Mouse (Mus musculus) lung, embryonic 14.5 days (tissue): Measurements from ENCODE around the gene Dmap1. TPM values are rescaled to one million over a fixed set of nuclear protein-coding genes. Genes with fewer than 3 reads are reported as not detected.

Source experiments
- ATAC-seq: fragments of 200-750 bp; cut with Nextera tagmentation; 2 replicates; pipeline ENCODE4 v1.8.0; 2017; ENCODE audit warnings: mild to moderate bottlenecking, moderate TSS enrichment, moderate library complexity; ENCODE audit not compliant: insufficient read depth
- DNase-seq: peaks from one replicate; pipeline ENCODE4 v3.0.0-alpha.2; 2015
- H3K27ac ChIP-seq: fragments of 300-500 bp; sonication (generic); 2 replicates; pipeline ENCODE4 v1.5.1; 2014; ENCODE audit warnings: low read depth, mild to moderate bottlenecking, moderate library complexity
- H3K27me3 ChIP-seq: fragments of 300-500 bp; sonication (generic); 2 replicates; pipeline ENCODE4 v1.6.1; 2014; ENCODE audit warnings: low read length, control low read depth; ENCODE audit not compliant: insufficient read depth
- H3K36me3 ChIP-seq: fragments of 300-500 bp; sonication (generic); 2 replicates; pipeline ENCODE4 v1.6.1; 2014; ENCODE audit warnings: control low read depth; ENCODE audit not compliant: insufficient read depth
- H3K4me1 ChIP-seq: fragments of 300-500 bp; sonication (generic); 2 replicates; pipeline ENCODE4 v1.6.1; 2014; ENCODE audit warnings: antibody characterized with exemption, control low read depth; ENCODE audit not compliant: insufficient read depth
- H3K4me2 ChIP-seq: fragments of 300-500 bp; sonication (generic); 2 replicates; pipeline ENCODE4 v1.6.1; 2014; ENCODE audit warnings: mild to moderate bottlenecking
- H3K4me3 ChIP-seq: fragments of 300-500 bp; sonication (generic); 2 replicates; pipeline ENCODE4 v1.5.1; 2014; ENCODE audit warnings: low read depth, low read length
- H3K9ac ChIP-seq: fragments of 300-500 bp; sonication (generic); 2 replicates; pipeline ENCODE4 v1.6.1; 2014
- H3K9me3 ChIP-seq: fragments of 300-500 bp; sonication (generic); 2 replicates; pipeline ENCODE4 v1.6.1; 2016; ENCODE audit warnings: low read depth, low read length, control low read depth
- CTCF ChIP-seq: IDR thresholded peaks from 2 replicates; pipeline ENCODE4 v1.5.1; 2016; ENCODE audit warnings: antibody characterized with exemption, low read depth
- WGBS: fragments of 180-500 bp; shearing (Covaris S2); extraction: QIAGEN DNeasy Blood & Tissue Kit; methylation state at CpG from one replicate; pipeline ENCODE4 v1.1.7; 2014; 5-methylcytosine and 5-hydroxymethylcytosine counted together
- polyA plus RNA-seq: library from polyadenylated mRNA; unstranded; fragments of >200 nt; fragmentation: Nextera tagmentation; extraction: Ambion mirVana; gene quantifications from 2 replicates; pipeline ENCODE4 v1.2.1, GENCODE M21; 2014

Gene Dmap1
- polyA plus RNA-seq, 1 experiment from 2014 or later = 65.4 TPM

DNA sequence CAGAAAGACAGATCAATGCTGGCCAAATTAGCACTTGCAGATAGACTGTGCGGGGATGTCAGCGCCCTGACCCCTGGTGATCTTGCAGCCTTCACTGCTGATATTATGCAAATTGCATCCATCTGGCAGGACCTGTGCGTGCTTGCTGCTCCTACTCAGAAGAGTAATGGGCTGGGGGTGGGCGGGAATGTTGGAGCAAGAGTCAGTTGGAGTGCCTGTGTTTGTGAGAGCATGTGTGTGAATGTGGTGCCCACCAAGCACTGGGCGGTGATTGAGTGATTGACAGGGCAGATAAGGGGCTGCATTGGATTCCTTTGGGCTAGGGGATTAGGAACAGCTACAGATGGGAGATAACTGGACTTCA is 26.6 kb downstream of the Dmap1 start:
- peaks cover 11% of the 10 kb centered on the region for H3K36me3 ChIP-seq
- H3K27ac ChIP-seq = no peak overlapping the region
- no peak overlapping the region for H3K9ac ChIP-seq
- no peak overlapping the region for H3K4me2 ChIP-seq
- DNase-seq = no peak
- ATAC-seq = no peak
- H3K4me3 ChIP-seq = no peak overlapping the region
- no peaks in the 10 kb centered on the region for H3K4me1 ChIP-seq
- H3K27me3 ChIP-seq = no peaks in the 10 kb centered on the region
- H3K9me3 ChIP-seq = no peaks in the 10 kb centered on the region
- 46% methylated on average over 5 of the region's 5 CpGs for WGBS
- TF ChIP-seq CTCF = no peak

DNA sequence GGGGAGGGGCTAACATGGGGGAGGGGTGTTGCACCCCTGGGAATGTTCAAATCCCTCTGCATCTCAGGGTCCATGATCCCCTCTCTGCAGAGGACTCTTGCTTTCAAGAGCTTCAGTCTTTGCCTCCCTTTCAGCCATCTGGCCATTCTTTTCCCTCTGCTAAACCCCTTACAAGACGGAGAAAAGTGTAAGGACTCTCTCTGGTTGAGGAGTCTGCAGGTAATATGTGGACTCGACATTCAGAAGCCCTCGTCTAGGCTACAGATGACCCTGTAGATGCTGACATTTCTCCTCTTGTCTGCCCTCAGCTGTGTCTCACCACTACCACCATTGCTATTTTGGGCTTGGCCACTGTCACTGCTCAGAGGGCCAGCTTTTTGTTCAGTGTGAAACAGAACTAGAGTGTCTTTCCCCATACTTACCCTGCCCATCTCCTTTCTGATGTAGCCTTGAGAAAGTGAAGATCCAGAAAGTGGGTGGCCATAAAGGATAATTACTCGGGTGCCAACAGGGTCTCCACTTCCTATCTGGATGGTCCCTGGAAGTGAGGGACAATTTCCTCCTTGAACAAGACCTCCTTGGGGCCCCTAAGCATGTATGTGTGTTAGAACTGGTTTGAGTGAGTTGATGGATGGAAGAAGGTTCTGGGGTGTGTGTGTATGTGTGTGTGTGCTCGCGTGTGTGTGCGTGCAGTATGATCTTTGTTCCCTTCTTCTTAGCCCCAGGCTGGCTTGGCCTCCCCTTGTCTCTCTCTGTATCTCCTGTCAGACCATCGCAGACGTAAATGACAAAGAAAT is 27.2 kb downstream of the Dmap1 start:
- WGBS = 52% methylated on average over 9 of the region's 9 CpGs
- no peak for TF ChIP-seq CTCF
- Histone ChIP-seq H3K36me3 (peaks cover 16% of the 10 kb centered on the region), H3K9me3 (no peaks in the 10 kb centered on the region), H3K27me3 (no peaks in the 10 kb centered on the region), H3K4me3 (no peak overlapping the region), H3K27ac (no peak overlapping the region), H3K4me1 (no peaks in the 10 kb centered on the region), H3K4me2 (no peak overlapping the region), H3K9ac (no peak overlapping the region)
- ATAC-seq (no peak), DNase-seq (no peak)

- Histone ChIP-seq H3K4me1 (no peaks in the 10 kb centered on the region), H3K4me3 (no peak overlapping the region), H3K9ac (no peak overlapping the region), H3K27ac (no peak overlapping the region), H3K27me3 (no peaks in the 10 kb centered on the region), H3K36me3 (peaks cover 13% of the 10 kb centered on the region), H3K4me2 (no peak overlapping the region), H3K9me3 (no peaks in the 10 kb centered on the region)
- 33% methylated on average over 10 of the region's 10 CpGs for WGBS
- DNase-seq = no peak
- no peak for ATAC-seq
- no peak for TF ChIP-seq CTCF
These were observed 27.9 kb downstream of the Dmap1 start for GRCm38 (mm10) chr4:117654016-117654702.

- no peaks in the 10 kb centered on the region for H3K27me3 ChIP-seq
- H3K27ac ChIP-seq = no peak overlapping the region
- ATAC-seq (no peak), DNase-seq (no peak)
- peaks cover 19% of the 10 kb centered on the region for H3K36me3 ChIP-seq
- no peaks in the 10 kb centered on the region for H3K4me1 ChIP-seq
- WGBS = 39% methylated on average over 5 of the region's 5 CpGs
- no peak overlapping the region for H3K9ac ChIP-seq
- H3K4me2 ChIP-seq = no peak overlapping the region
- TF ChIP-seq CTCF = no peak
- no peak overlapping the region for H3K4me3 ChIP-seq
- no peaks in the 10 kb centered on the region for H3K9me3 ChIP-seq
These were observed 29.3 kb downstream of the Dmap1 start for GRCm38 (mm10) chr4:117652727-117653126.

GRCm38 (mm10) chr4:117651626-117652101 is 30.4 kb downstream of the Dmap1 start:
- H3K4me2 ChIP-seq = no peak overlapping the region
- no peak overlapping the region for H3K9ac ChIP-seq
- H3K4me1 ChIP-seq = no peaks in the 10 kb centered on the region
- H3K9me3 ChIP-seq = no peaks in the 10 kb centered on the region
- no peak for ATAC-seq
- no peak overlapping the region for H3K27ac ChIP-seq
- 50% methylated on average over 8 of the region's 8 CpGs for WGBS
- TF ChIP-seq CTCF = no peak
- peaks cover 16% of the 10 kb centered on the region for H3K36me3 ChIP-seq
- H3K4me3 ChIP-seq = no peak overlapping the region
- DNase-seq = no peak
- H3K27me3 ChIP-seq = no peaks in the 10 kb centered on the region

GRCm38 (mm10) chr4:117646926-117647755 is 34.9 kb downstream of the Dmap1 start:
- no peaks in the 10 kb centered on the region for H3K4me1 ChIP-seq
- no peak overlapping the region for H3K9ac ChIP-seq
- H3K4me2 ChIP-seq = no peak overlapping the region
- no peak for DNase-seq
- ATAC-seq = no peak
- no peak overlapping the region for H3K27ac ChIP-seq
- no peak overlapping the region for H3K4me3 ChIP-seq
- no peak for TF ChIP-seq CTCF
- H3K36me3 ChIP-seq = peaks cover 20% of the 10 kb centered on the region
- no peaks in the 10 kb centered on the region for H3K27me3 ChIP-seq
- WGBS = 54% methylated on average over 23 of the region's 23 CpGs
- H3K9me3 ChIP-seq = no peaks in the 10 kb centered on the region

GRCm38 (mm10) chr4:117646496-117646895 is 35.6 kb downstream of the Dmap1 start:
- ATAC-seq = no peak
- H3K27ac ChIP-seq = no peak overlapping the region
- H3K4me3 ChIP-seq = no peak overlapping the region
- 67% methylated on average over 8 of the region's 8 CpGs for WGBS
- H3K4me2 ChIP-seq = no peak overlapping the region
- no peak for TF ChIP-seq CTCF
- DNase-seq = no peak
- peaks cover 20% of the 10 kb centered on the region for H3K36me3 ChIP-seq
- H3K27me3 ChIP-seq = no peaks in the 10 kb centered on the region
- H3K9me3 ChIP-seq = no peaks in the 10 kb centered on the region
- H3K4me1 ChIP-seq = no peaks in the 10 kb centered on the region
- no peak overlapping the region for H3K9ac ChIP-seq
